Mouse (Mus musculus) small intestine, adult 2 months (tissue): ENCODE data around the gene Cop1. TPM values are rescaled to one million over a fixed set of nuclear protein-coding genes. Genes with fewer than 3 reads are reported as not detected.

Source experiments
- H3K27ac ChIP-seq: fragments of 200-500 bp; 2 replicates; pipeline ENCODE4 v1.5.1; 2012; ENCODE audit warnings: low read depth, low read length, control low read depth, inconsistent platforms; ENCODE audit not compliant: insufficient read depth
- H3K27me3 ChIP-seq: fragments of 200-500 bp; 2 replicates; pipeline ENCODE4 v1.6.1; 2012; ENCODE audit warnings: mild to moderate bottlenecking, moderate library complexity, low read length, inconsistent platforms; ENCODE audit not compliant: control insufficient read depth, insufficient read depth
- H3K36me3 ChIP-seq: fragments of 200-500 bp; 2 replicates; pipeline ENCODE4 v1.6.1; 2012; ENCODE audit warnings: mild to moderate bottlenecking, low read length, control low read depth, inconsistent platforms; ENCODE audit not compliant: control insufficient read depth, insufficient read depth
- H3K4me1 ChIP-seq: fragments of 200-500 bp; 2 replicates; pipeline ENCODE4 v1.6.1; 2012; ENCODE audit warnings: low read length, inconsistent platforms, mixed read lengths; ENCODE audit not compliant: control insufficient read depth, insufficient read depth, insufficient read length
- H3K4me3 ChIP-seq: fragments of 200-500 bp; 2 replicates; pipeline ENCODE4 v1.5.1; 2012; ENCODE audit warnings: low read depth, mild to moderate bottlenecking, control low read depth, inconsistent platforms, low read length, moderate library complexity
- CTCF ChIP-seq: fragments of 200-500 bp; IDR thresholded peaks from 2 replicates; pipeline ENCODE4 v1.5.1; 2012; ENCODE audit warnings: low read depth, mild to moderate bottlenecking, control low read depth, inconsistent platforms, low read length, moderate library complexity, mixed read lengths; ENCODE audit not compliant: insufficient replicate concordance, insufficient read length; ENCODE audit errors: extremely low read depth
- POLR2A ChIP-seq: fragments of 200-500 bp; IDR thresholded peaks from 2 replicates; pipeline ENCODE4 v1.6.1; 2012; ENCODE audit warnings: low read depth, mild to moderate bottlenecking, control low read depth, inconsistent platforms, low read length, moderate library complexity
- WGBS: fragments of 180-500 bp; shearing (Covaris S2); methylation state at CpG from one replicate; pipeline ENCODE4 v1.1.7; 2018; 5-methylcytosine and 5-hydroxymethylcytosine counted together
- polyA plus RNA-seq: library from polyadenylated mRNA; depleted of rRNA; stranded (reverse); fragments of >200 nt; gene quantifications from 2 replicates; pipeline ENCODE4 v1.2.3, GENCODE M21; 2012

The Cop1 gene
- polyA plus RNA-seq, 1 experiment: 61.6 TPM

- WGBS: 9% methylated on average over 2 of the region's 2 CpGs
- TF ChIP-seq CTCF: no peak
- TF ChIP-seq POLR2A: no peak
- H3K27ac ChIP-seq: peak overlapping the region; percentile 81
Measured at GRCm38 (mm10) chr1:159250320-159250719, 18.2 kb downstream of the Cop1 start.

GRCm38 (mm10) chr1:159253078-159253477, 21.0 kb downstream of the Cop1 start:
- TF ChIP-seq CTCF (no peak), POLR2A (no peak)
- WGBS: 73% methylated on average over 2 of the region's 2 CpGs

More at GRCm38 (mm10) chr1:159250320-159250719, 18.2 kb downstream of the Cop1 start:
- Histone ChIP-seq H3K36me3 (peaks cover 23% of the 10 kb centered on the region), H3K4me3 (no peak overlapping the region), H3K4me1 (peaks cover 8% of the 10 kb centered on the region), H3K27me3 (no peaks in the 10 kb centered on the region)

GRCm38 (mm10) chr1:159254906-159255685, 23.0 kb downstream of the Cop1 start:
- WGBS: 61% methylated on average over 5 of the region's 5 CpGs
- Histone ChIP-seq H3K36me3 (peaks cover 27% of the 10 kb centered on the region), H3K4me3 (no peak overlapping the region), H3K27me3 (no peaks in the 10 kb centered on the region), H3K4me1 (peaks cover 9% of the 10 kb centered on the region), H3K27ac (peak overlapping the region; percentile 39; the same call in 1 of the 2 replicates)
- TF ChIP-seq POLR2A: no peak
- no peak for TF ChIP-seq CTCF

More at GRCm38 (mm10) chr1:159253078-159253477, 21.0 kb downstream of the Cop1 start:
- Histone ChIP-seq H3K4me1 (peaks cover 9% of the 10 kb centered on the region), H3K4me3 (no peak overlapping the region), H3K36me3 (peaks cover 25% of the 10 kb centered on the region), H3K27ac (no peak overlapping the region), H3K27me3 (no peaks in the 10 kb centered on the region)

GRCm38 (mm10) chr1:159256543-159256942, 24.4 kb downstream of the Cop1 start:
- TF ChIP-seq POLR2A (no peak), CTCF (no peak)
- Histone ChIP-seq H3K27ac (no peak overlapping the region), H3K4me3 (no peak overlapping the region), H3K4me1 (peaks cover 6% of the 10 kb centered on the region; the same call in 1 of the 2 replicates), H3K36me3 (peaks cover 26% of the 10 kb centered on the region), H3K27me3 (no peaks in the 10 kb centered on the region)
- 78% methylated on average over 1 of the region's 1 CpGs for WGBS

GRCm38 (mm10) chr1:159263820-159264219, 31.7 kb downstream of the Cop1 start:
- TF ChIP-seq CTCF: no peak
- no peak for TF ChIP-seq POLR2A
- Histone ChIP-seq H3K36me3 (peaks cover 14% of the 10 kb centered on the region), H3K4me3 (no peak overlapping the region), H3K27ac (no peak overlapping the region), H3K27me3 (no peaks in the 10 kb centered on the region), H3K4me1 (no peaks in the 10 kb centered on the region)
- 68% methylated on average over 3 of the region's 3 CpGs for WGBS

- H3K27ac ChIP-seq: no peak overlapping the region
- no peaks in the 10 kb centered on the region for H3K27me3 ChIP-seq
- no peak overlapping the region for H3K4me3 ChIP-seq
- H3K36me3 ChIP-seq: peaks cover 16% of the 10 kb centered on the region
- no peaks in the 10 kb centered on the region for H3K4me1 ChIP-seq
- TF ChIP-seq POLR2A: no peak
- TF ChIP-seq CTCF: no peak
- 84% methylated on average over 1 of the region's 1 CpGs for WGBS
Measured at GRCm38 (mm10) chr1:159280072-159280471, 48.0 kb downstream of the Cop1 start.

- WGBS: 79% methylated on average over 1 of the region's 1 CpGs
- Histone ChIP-seq H3K4me3 (no peak overlapping the region), H3K27ac (no peak overlapping the region), H3K27me3 (no peaks in the 10 kb centered on the region), H3K36me3 (peaks cover 14% of the 10 kb centered on the region), H3K4me1 (no peaks in the 10 kb centered on the region)
- no peak for TF ChIP-seq CTCF
- no peak for TF ChIP-seq POLR2A
Measured at GRCm38 (mm10) chr1:159281861-159282260, 49.7 kb downstream of the Cop1 start.
